Mouse (Mus musculus) WW6 (cell line): Measurements from ENCODE around the gene Mindy4.

Experiments used
- DNase-seq: peaks from one replicate; pipeline ENCODE4 v3.0.0-alpha.2; 2013; ENCODE audit warnings: low read depth, low spot score

Mindy4 gene

GRCm38 (mm10) chr6:55256500-55257191, 53.5 kb downstream of the Mindy4 start:
- DNase-seq, result no peak

DNA sequence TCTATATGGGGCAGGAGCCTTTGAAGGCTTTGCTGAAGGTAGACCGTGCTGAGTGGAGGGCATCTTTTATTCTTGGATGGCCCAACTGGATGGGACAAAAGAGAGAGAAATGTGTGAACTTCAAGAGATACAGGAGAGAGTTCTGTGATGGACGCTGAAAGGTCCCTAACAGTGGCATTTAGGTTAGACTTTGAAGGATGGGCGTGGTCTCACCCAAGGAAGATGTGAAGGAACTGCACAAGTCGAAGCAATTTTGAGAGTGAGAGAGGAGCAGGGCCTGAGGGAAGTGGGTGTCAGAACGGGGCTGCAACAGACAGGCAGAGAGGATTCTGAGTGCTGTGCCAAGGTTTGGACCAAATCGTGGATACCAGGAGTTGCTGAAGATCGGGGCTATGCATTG, 54.1 kb downstream of the Mindy4 start:
- DNase-seq, result no peak

DNA sequence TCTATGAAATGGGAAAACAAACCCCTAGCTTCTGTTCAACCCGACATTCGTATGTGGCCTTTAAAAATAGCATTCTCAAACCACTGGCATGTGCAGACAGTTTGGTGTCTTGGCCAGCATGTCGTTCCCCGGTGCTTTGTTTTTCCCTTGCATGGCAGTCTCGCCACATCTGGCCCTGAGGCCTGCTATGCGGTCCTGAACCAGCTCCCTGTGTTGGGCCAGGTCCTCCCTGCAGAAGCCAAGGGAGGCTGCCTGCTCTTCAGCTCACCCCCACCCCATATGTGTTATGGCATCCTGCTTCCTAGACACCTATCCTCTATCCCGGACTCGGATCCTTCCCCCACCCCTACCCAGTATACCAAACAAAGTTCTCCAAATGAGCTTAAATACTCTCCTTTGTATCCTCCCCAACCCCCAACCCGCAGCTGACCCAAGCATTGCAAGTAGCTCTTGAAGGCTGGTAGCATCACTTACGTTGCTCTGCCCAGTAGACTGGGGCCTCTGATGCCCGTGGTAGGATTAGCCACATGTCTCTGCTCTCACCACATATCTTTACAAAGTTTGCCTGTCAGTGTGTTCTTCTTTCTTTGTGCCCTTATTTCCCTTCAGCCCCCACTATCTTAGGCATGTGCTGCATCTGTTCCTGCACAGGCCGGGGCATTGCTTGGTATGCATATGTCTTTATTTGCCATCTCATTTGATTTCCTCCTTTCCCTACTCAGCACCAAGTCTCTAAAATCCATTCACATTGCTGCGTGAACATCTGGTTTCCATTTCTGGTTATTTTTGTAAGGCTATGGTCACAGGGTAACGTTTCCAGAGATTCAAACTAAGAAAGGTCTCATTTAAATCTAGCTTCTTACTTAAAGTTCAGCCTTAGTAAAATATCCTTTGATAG, 55.5 kb downstream of the Mindy4 start:
- DNase-seq, result no peak

GRCm38 (mm10) chr6:55262161-55262560, 59.0 kb downstream of the Mindy4 start:
- DNase-seq, result no peak

DNA sequence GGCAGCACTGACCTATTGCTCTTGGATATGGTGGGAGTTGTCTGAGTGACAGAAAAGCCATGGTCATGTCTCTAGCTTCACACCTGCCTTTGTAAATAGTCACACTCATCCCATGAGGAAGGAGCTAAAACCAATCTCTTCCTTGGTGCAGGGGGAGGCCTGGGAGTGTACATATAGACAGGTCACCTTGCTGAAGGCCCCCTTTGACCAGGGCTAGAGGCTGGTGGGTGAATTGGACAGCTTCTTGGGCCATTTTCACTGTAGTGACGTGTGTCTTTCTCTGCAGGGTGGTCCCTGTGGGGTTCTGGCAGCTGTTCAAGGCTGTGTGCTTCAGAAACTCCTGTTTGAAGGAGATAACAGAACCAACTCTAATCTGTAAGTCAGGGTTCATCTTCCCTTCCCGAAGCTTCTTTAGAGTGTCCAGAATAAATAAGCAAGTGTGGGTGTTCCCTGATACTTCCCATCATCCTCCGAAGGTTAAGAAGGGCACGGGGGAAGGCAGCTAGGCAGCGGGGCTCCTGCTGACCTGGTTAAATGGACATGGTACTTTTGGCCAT, 60.4 kb downstream of the Mindy4 start:
- DNase-seq, result no peak

- DNase-seq, result no peak
Measured at GRCm38 (mm10) chr6:55264741-55265366, 61.7 kb downstream of the Mindy4 start.

DNA sequence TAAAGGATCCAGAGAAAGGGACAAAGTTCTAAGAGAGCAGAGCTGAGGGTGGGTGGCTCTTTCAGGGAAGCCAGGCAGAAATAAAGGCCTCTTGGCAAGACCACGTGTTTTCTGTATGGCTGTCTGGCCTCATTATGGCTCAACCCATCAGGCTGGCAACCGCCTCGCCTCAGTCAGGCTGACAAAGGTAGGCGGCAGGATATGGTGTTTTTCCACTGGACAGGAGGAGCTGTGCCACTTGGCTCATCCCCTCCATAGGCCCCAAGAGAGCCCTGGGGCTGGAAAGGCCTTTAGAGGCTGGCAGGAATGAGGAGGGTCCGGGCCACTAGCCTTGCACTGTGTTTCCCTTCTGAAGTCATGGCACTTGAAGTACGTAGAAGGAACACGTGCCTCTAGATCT, 69.8 kb downstream of the Mindy4 start:
- DNase-seq, result no peak

GRCm38 (mm10) chr6:55273463-55273862, 70.3 kb downstream of the Mindy4 start:
- no peak for DNase-seq

- DNase-seq, result no peak
Measured at GRCm38 (mm10) chr6:55275000-55275399, 71.8 kb downstream of the Mindy4 start.

DNA sequence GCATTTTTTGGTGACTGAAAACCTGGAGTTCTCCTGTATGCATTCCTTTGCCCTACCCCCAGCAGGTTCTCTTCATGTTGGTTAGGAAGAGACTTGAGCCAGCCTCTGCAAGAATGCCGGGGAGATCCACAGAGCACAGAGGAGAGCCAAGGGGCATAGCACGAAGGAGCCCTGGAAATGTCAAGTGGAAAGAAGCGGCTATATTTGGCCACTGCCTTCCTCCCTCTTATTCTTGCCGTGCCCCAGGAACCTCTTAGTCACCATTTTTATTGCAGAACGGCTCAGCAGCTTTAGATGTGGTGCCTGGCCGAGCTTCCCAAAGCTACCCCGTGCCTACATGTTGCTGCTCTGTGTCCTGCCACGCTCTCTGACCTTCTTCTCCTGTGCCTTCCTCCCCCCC, 72.6 kb downstream of the Mindy4 start:
- no peak for DNase-seq

- no peak for DNase-seq
Measured at GRCm38 (mm10) chr6:55276692-55277282, 73.6 kb downstream of the Mindy4 start.

- no peak for DNase-seq
Measured at GRCm38 (mm10) chr6:55278086-55278485, 74.9 kb downstream of the Mindy4 start.

- no peak for DNase-seq
Measured at GRCm38 (mm10) chr6:55278520-55278919, 75.3 kb downstream of the Mindy4 start.

DNA sequence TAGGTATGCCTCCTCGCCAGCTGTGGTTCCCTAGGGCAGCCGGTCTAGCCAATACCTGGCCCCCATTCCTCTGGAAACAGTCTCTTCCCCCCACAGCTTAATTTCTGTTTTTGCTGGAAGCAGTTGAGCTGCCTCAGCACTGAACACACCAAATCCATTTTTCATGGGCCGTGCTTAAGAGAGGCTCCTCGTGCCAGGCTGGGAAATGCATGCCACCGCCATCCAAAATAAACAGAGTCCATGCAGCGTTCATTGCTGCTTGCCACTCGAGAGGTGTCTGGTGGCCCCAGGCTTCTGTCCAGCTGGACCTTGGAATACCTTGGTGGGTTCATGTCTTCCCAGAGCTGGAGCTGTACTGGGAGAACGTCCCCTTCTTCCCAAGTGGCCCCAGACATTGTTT, 77.8 kb downstream of the Mindy4 start:
- no peak for DNase-seq

- DNase-seq, result no peak
Measured at GRCm38 (mm10) chr6:55281687-55282086, 78.5 kb downstream of the Mindy4 start.

DNA sequence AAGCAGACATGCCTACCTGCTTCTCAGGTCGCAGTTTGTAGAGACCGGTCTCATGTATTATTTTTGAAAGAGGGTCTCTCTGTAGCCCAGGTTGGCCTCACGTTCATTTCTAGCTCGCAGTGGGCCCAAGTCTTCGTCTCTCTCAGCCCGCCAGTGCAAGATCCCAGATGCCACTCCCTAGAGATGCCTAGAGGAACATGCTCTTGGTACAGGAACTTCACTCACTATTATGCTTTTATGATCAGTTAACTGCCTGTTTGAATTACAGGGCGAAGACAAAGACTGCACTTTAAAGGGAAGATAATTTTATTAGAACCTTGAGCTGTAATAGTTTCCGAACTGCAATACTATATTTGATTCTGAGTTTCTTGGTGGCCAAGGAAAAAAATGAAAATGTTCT, 79.2 kb downstream of the Mindy4 start:
- DNase-seq, result no peak

- no peak for DNase-seq
Measured at GRCm38 (mm10) chr6:55285218-55285617, 82.0 kb downstream of the Mindy4 start.

DNA sequence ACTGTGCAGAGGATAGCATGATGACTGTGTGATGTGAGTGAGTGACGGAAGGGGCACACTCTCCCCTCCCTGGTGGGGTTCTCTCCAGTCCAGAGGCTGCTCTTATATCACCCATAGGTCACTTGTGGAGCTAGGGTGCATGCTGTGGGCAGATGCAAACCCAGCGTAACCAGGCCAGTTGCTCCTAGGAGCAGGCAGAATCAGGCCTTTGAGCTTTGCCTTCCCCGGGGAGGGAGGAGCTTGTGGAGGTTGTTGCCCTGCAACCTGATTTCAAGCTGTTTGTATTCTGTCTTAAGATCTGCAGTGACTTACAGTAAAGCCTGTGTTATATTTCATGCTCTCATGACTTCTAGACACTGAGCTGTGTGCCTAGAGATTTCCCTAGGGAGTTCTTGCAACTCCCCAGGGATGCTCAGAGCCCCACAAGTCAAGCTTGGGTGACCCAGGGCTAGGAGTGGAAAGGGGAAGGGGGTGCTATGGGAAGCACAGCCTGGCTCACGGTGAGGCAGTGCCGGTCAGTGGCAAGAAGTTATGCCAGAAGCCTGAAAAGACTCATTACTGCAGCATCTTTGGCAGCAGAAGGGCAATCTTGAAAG, 84.9 kb downstream of the Mindy4 start:
- DNase-seq, result no peak

- no peak for DNase-seq
Measured at GRCm38 (mm10) chr6:55294549-55295131, 91.5 kb downstream of the Mindy4 start.

DNA sequence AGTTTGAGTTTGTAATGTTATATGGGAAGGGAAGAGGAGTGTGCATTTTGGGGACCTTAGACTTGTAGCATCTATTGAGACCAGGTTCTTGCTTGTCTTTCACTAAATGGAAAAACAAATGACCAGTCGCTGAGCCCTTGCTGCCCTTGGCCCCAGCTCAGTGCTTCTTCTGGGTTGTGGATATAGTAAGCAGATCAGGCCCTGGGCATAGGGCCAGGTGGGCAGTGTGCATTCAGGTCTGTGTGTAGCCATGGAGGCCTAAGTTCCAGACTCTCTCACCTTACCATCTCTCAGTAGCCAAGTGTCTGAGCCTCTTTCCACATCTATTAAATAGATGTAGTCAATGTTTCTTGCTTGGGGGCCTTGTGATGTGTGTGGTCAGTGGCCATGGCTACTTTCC, 92.1 kb downstream of the Mindy4 start:
- DNase-seq, result no peak

DNA sequence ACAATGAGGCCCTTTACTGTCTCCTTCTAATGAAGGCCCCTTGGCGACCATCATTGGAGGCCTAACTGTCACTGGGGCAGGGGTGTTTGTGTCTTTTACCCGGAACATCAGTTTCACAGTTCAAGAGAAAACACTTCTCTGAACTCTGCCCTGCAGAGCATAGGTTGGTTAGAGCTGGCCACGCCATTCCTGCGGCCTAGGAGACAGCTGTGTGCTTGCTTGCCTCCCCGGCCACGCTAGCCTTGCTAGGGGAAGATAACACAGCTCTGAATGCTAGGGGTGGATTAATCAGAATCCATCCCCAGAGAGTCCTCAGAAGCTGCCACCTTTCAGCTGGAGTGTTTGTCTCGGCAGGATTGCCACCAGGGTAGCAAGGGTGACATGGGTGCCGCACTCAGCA, 96.3 kb downstream of the Mindy4 start:
- no peak for DNase-seq
